Mouse (Mus musculus) embryonic facial prominence, embryonic 12.5 days (tissue): ENCODE data around the gene Rita1. TPM values are rescaled to one million over a fixed set of nuclear protein-coding genes. Genes with fewer than 3 reads are reported as not detected.

Experiments
- ATAC-seq: fragments of 200-750 bp; cut with Nextera tagmentation; 2 replicates; pipeline ENCODE4 v1.8.0; 2017; ENCODE audit not compliant: insufficient number of reproducible peaks, insufficient read depth, low FRiP score, low TSS enrichment
- H3K27ac ChIP-seq: fragments of 300-500 bp; sonication (generic); 2 replicates; pipeline ENCODE4 v1.5.1; 2016; ENCODE audit warnings: mild to moderate bottlenecking
- H3K27me3 ChIP-seq: fragments of 300-500 bp; sonication (generic); 2 replicates; pipeline ENCODE4 v1.6.1; 2016; ENCODE audit warnings: mild to moderate bottlenecking, moderate library complexity
- H3K36me3 ChIP-seq: fragments of 300-500 bp; sonication (generic); 2 replicates; pipeline ENCODE4 v1.6.1; 2016; ENCODE audit warnings: mild to moderate bottlenecking
- H3K4me1 ChIP-seq: fragments of 300-500 bp; sonication (generic); 2 replicates; pipeline ENCODE4 v1.6.1; 2016
- H3K4me2 ChIP-seq: fragments of 300-500 bp; sonication (generic); replicated peaks from 2 replicates; pipeline ENCODE4 v1.6.1; 2016; ENCODE audit warnings: mild to moderate bottlenecking, moderate library complexity
- H3K4me3 ChIP-seq: fragments of 300-500 bp; sonication (generic); 2 replicates; pipeline ENCODE4 v1.5.1; 2016; ENCODE audit warnings: mild to moderate bottlenecking
- H3K9ac ChIP-seq: fragments of 300-500 bp; sonication (generic); 2 replicates; pipeline ENCODE4 v1.6.1; 2016; ENCODE audit warnings: mild to moderate bottlenecking, moderate library complexity
- H3K9me3 ChIP-seq: fragments of 300-500 bp; sonication (generic); 2 replicates; pipeline ENCODE4 v1.6.1; 2016; ENCODE audit warnings: mild to moderate bottlenecking, moderate library complexity
- WGBS: fragments of 180-500 bp; shearing (Covaris S2); methylation state at CpG from one replicate; pipeline ENCODE4 v1.1.7; 2016; 5-methylcytosine and 5-hydroxymethylcytosine counted together
- polyA plus RNA-seq: library from polyadenylated mRNA; unstranded; fragments of >200 nt; fragmentation: Nextera tagmentation; extraction: Ambion mirVana; gene quantifications from 2 replicates; pipeline ENCODE4 v1.2.1, GENCODE M21; 2016

Gene Rita1
- polyA plus RNA-seq, 1 experiment from 2014 or later, result 16.7 TPM

GRCm38 (mm10) chr5:120626399-120626798 lies 14.0 kb upstream of the Rita1 start:
- Histone ChIP-seq H3K4me3 (no peak overlapping the region), H3K9ac (no peak overlapping the region), H3K9me3 (no peaks in the 10 kb centered on the region), H3K27me3 (peaks cover 8% of the 10 kb centered on the region), H3K27ac (no peak overlapping the region), H3K36me3 (peaks cover 65% of the 10 kb centered on the region), H3K4me1 (peaks cover 4% of the 10 kb centered on the region), H3K4me2 (no peak overlapping the region)
- WGBS, result 32% methylated on average over 19 of the region's 19 CpGs
- no peak for ATAC-seq

- WGBS, result 93% methylated on average over 10 of the region's 10 CpGs
These were observed 12.0 kb upstream of the Rita1 start for GRCm38 (mm10) chr5:120624427-120624826.

GRCm38 (mm10) chr5:120622198-120622851 lies 9.9 kb upstream of the Rita1 start:
- peaks cover 4% of the 10 kb centered on the region; the same call in 1 of the 2 replicates for H3K4me1 ChIP-seq
- H3K9me3 ChIP-seq, result no peaks in the 10 kb centered on the region
- H3K27me3 ChIP-seq, result no peaks in the 10 kb centered on the region
- H3K36me3 ChIP-seq, result peaks cover 98% of the 10 kb centered on the region
- H3K4me2 ChIP-seq, result no peak overlapping the region
- no peak for ATAC-seq
- 75% methylated on average over 5 of the region's 5 CpGs for WGBS
- H3K9ac ChIP-seq, result no peak overlapping the region
- no peak overlapping the region for H3K27ac ChIP-seq
- H3K4me3 ChIP-seq, result no peak overlapping the region

More at GRCm38 (mm10) chr5:120624427-120624826, 12.0 kb upstream of the Rita1 start:
- no peak for ATAC-seq
- Histone ChIP-seq H3K27me3 (no peaks in the 10 kb centered on the region), H3K27ac (no peak overlapping the region), H3K4me3 (no peak overlapping the region), H3K9me3 (no peaks in the 10 kb centered on the region), H3K9ac (no peak overlapping the region), H3K36me3 (peaks cover 85% of the 10 kb centered on the region), H3K4me1 (peaks cover 4% of the 10 kb centered on the region; the same call in 1 of the 2 replicates), H3K4me2 (no peak overlapping the region)

- ATAC-seq, result no peak
- Histone ChIP-seq H3K36me3 (peaks cover 98% of the 10 kb centered on the region), H3K4me3 (no peak overlapping the region), H3K4me1 (peaks cover 4% of the 10 kb centered on the region; the same call in 1 of the 2 replicates), H3K9ac (no peak overlapping the region), H3K27ac (no peak overlapping the region), H3K9me3 (no peaks in the 10 kb centered on the region), H3K4me2 (no peak overlapping the region), H3K27me3 (no peaks in the 10 kb centered on the region)
- 90% methylated on average over 10 of the region's 10 CpGs for WGBS
These were observed 9.4 kb upstream of the Rita1 start for GRCm38 (mm10) chr5:120621846-120622197.

GRCm38 (mm10) chr5:120621078-120621765 lies 8.8 kb upstream of the Rita1 start:
- H3K9me3 ChIP-seq, result no peaks in the 10 kb centered on the region
- no peak overlapping the region for H3K9ac ChIP-seq
- H3K4me2 ChIP-seq, result no peak overlapping the region
- no peak for ATAC-seq
- 93% methylated on average over 23 of the region's 23 CpGs for WGBS
- no peaks in the 10 kb centered on the region for H3K27me3 ChIP-seq
- no peak overlapping the region for H3K27ac ChIP-seq
- peaks cover 96% of the 10 kb centered on the region for H3K36me3 ChIP-seq
- peaks cover 4% of the 10 kb centered on the region; the same call in 1 of the 2 replicates for H3K4me1 ChIP-seq
- H3K4me3 ChIP-seq, result no peak overlapping the region

- H3K36me3 ChIP-seq, result peaks cover 96% of the 10 kb centered on the region
- WGBS, result 73% methylated on average over 18 of the region's 18 CpGs
- no peak for ATAC-seq
These were observed 8.1 kb upstream of the Rita1 start for GRCm38 (mm10) chr5:120620375-120621077.

GRCm38 (mm10) chr5:120619201-120619600 lies 6.8 kb upstream of the Rita1 start:
- H3K4me1 ChIP-seq, result peaks cover 4% of the 10 kb centered on the region; the same call in 1 of the 2 replicates
- ATAC-seq, result no peak
- no peaks in the 10 kb centered on the region for H3K9me3 ChIP-seq
- H3K27ac ChIP-seq, result no peak overlapping the region
- 22% methylated on average over 5 of the region's 5 CpGs for WGBS
- H3K36me3 ChIP-seq, result peaks cover 89% of the 10 kb centered on the region
- no peaks in the 10 kb centered on the region for H3K27me3 ChIP-seq
- no peak overlapping the region for H3K4me2 ChIP-seq
- H3K9ac ChIP-seq, result no peak overlapping the region
- no peak overlapping the region for H3K4me3 ChIP-seq

More at GRCm38 (mm10) chr5:120620375-120621077, 8.1 kb upstream of the Rita1 start:
- H3K27me3 ChIP-seq, result no peaks in the 10 kb centered on the region
- peaks cover 4% of the 10 kb centered on the region; the same call in 1 of the 2 replicates for H3K4me1 ChIP-seq
- no peak overlapping the region for H3K27ac ChIP-seq
- no peaks in the 10 kb centered on the region for H3K9me3 ChIP-seq
- no peak overlapping the region for H3K4me2 ChIP-seq
- H3K9ac ChIP-seq, result no peak overlapping the region
- no peak overlapping the region for H3K4me3 ChIP-seq

- Histone ChIP-seq H3K9ac (no peak overlapping the region), H3K4me3 (no peak overlapping the region), H3K4me2 (no peak overlapping the region), H3K4me1 (peaks cover 8% of the 10 kb centered on the region), H3K36me3 (peaks cover 85% of the 10 kb centered on the region), H3K9me3 (no peaks in the 10 kb centered on the region), H3K27ac (no peak overlapping the region), H3K27me3 (no peaks in the 10 kb centered on the region)
- 81% methylated on average over 12 of the region's 12 CpGs for WGBS
- no peak for ATAC-seq
These were observed 6.4 kb upstream of the Rita1 start for GRCm38 (mm10) chr5:120618778-120619177.

GRCm38 (mm10) chr5:120615903-120616302 lies 3.5 kb upstream of the Rita1 start:
- H3K9ac ChIP-seq, result no peak overlapping the region
- no peak overlapping the region for H3K4me3 ChIP-seq
- H3K27ac ChIP-seq, result no peak overlapping the region
- no peaks in the 10 kb centered on the region for H3K9me3 ChIP-seq
- WGBS, result 95% methylated on average over 4 of the region's 4 CpGs
- peaks cover 15% of the 10 kb centered on the region for H3K4me1 ChIP-seq
- H3K4me2 ChIP-seq, result no peak overlapping the region
- ATAC-seq, result no peak
- no peaks in the 10 kb centered on the region for H3K27me3 ChIP-seq
- peaks cover 59% of the 10 kb centered on the region for H3K36me3 ChIP-seq

GRCm38 (mm10) chr5:120612822-120613604 lies 624 bp upstream of the Rita1 start:
- Histone ChIP-seq H3K9ac (peak overlapping the region; percentile 71), H3K4me3 (peak overlapping the region; percentile 54), H3K4me1 (peaks cover 16% of the 10 kb centered on the region), H3K9me3 (no peaks in the 10 kb centered on the region), H3K27ac (peak overlapping the region; percentile 80), H3K27me3 (no peaks in the 10 kb centered on the region), H3K36me3 (peaks cover 43% of the 10 kb centered on the region), H3K4me2 (peak overlapping the region; percentile 93)
- ATAC-seq, result peak; percentile 89
- WGBS, result under 1% methylated on average over 69 of the region's 69 CpGs

- peak overlapping the region; percentile 71 for H3K4me2 ChIP-seq
- 48% methylated on average over 8 of the region's 8 CpGs for WGBS
- no peaks in the 10 kb centered on the region for H3K27me3 ChIP-seq
- peaks cover 16% of the 10 kb centered on the region for H3K4me1 ChIP-seq
- peak overlapping the region; percentile 66 for H3K9ac ChIP-seq
- peaks cover 27% of the 10 kb centered on the region for H3K36me3 ChIP-seq
- H3K27ac ChIP-seq, result no peak overlapping the region
- H3K4me3 ChIP-seq, result peak overlapping the region; percentile 54
- no peak for ATAC-seq
- H3K9me3 ChIP-seq, result no peaks in the 10 kb centered on the region
These were observed 973 bp downstream of the Rita1 start for GRCm38 (mm10) chr5:120611416-120611815.
